Mouse (Mus musculus): Measurements from ENCODE around the gene Gnb4. TPM values are rescaled to one million over a fixed set of nuclear protein-coding genes. Genes with fewer than 3 reads are reported as not detected.
A peak's percentile ranks its signal among the peaks of the same experiment; 100 is the strongest.

Gene Gnb4
- polyA plus RNA-seq, 1 experiment from 2014 or later = 53.5 TPM

- H3K4me2 ChIP-seq (replicated peaks) = no peak overlapping the region
- H3K9me3 ChIP-seq = no peaks in the 10 kb centered on the region
- WGBS = 77% methylated on average over 2 of the region's 2 CpGs
- H3K9ac ChIP-seq (replicated peaks) = no peak overlapping the region
- no peaks in the 10 kb centered on the region for H3K27me3 ChIP-seq
- H3K27ac ChIP-seq = no peak overlapping the region
- no peaks in the 10 kb centered on the region for H3K36me3 ChIP-seq
- no peak for ATAC-seq
- no peaks in the 10 kb centered on the region for H3K4me1 ChIP-seq (replicated peaks)
- H3K4me3 ChIP-seq (replicated peaks) = no peak overlapping the region
Observed at GRCm38 (mm10) chr3:32644751-32645150, 28.4 kb upstream of the Gnb4 start.

- 83% methylated on average over 6 of the region's 6 CpGs for WGBS
- Histone ChIP-seq H3K27me3 (no peaks in the 10 kb centered on the region), H3K9ac (replicated peaks) (no peak overlapping the region), H3K4me1 (replicated peaks) (no peaks in the 10 kb centered on the region), H3K4me2 (replicated peaks) (no peak overlapping the region), H3K36me3 (no peaks in the 10 kb centered on the region), H3K27ac (no peak overlapping the region), H3K4me3 (replicated peaks) (no peak overlapping the region), H3K9me3 (no peaks in the 10 kb centered on the region)
- no peak for ATAC-seq
Observed at GRCm38 (mm10) chr3:32642116-32642515, 25.7 kb upstream of the Gnb4 start.

- Histone ChIP-seq H3K4me3 (replicated peaks) (no peak overlapping the region), H3K9ac (replicated peaks) (no peak overlapping the region), H3K27me3 (no peaks in the 10 kb centered on the region), H3K9me3 (no peaks in the 10 kb centered on the region), H3K36me3 (no peaks in the 10 kb centered on the region), H3K4me2 (replicated peaks) (no peak overlapping the region), H3K27ac (no peak overlapping the region), H3K4me1 (replicated peaks) (no peaks in the 10 kb centered on the region)
- 65% methylated on average over 8 of the region's 8 CpGs for WGBS
- ATAC-seq = no peak
Observed at GRCm38 (mm10) chr3:32638240-32638639, 21.9 kb upstream of the Gnb4 start.

GRCm38 (mm10) chr3:32632760-32633264 lies 16.4 kb upstream of the Gnb4 start:
- Histone ChIP-seq H3K4me3 (replicated peaks) (no peak overlapping the region), H3K9me3 (no peaks in the 10 kb centered on the region), H3K27ac (no peak overlapping the region), H3K9ac (replicated peaks) (no peak overlapping the region), H3K27me3 (no peaks in the 10 kb centered on the region), H3K4me2 (replicated peaks) (no peak overlapping the region), H3K36me3 (no peaks in the 10 kb centered on the region), H3K4me1 (replicated peaks) (no peaks in the 10 kb centered on the region)
- WGBS = 85% methylated on average over 5 of the region's 5 CpGs
- no peak for ATAC-seq

GRCm38 (mm10) chr3:32630210-32630609 lies 13.8 kb upstream of the Gnb4 start:
- no peaks in the 10 kb centered on the region for H3K36me3 ChIP-seq
- no peak overlapping the region for H3K4me3 ChIP-seq (replicated peaks)
- WGBS = 72% methylated on average over 4 of the region's 4 CpGs
- no peak overlapping the region for H3K27ac ChIP-seq
- H3K4me2 ChIP-seq (replicated peaks) = no peak overlapping the region
- H3K4me1 ChIP-seq (replicated peaks) = no peaks in the 10 kb centered on the region
- H3K9ac ChIP-seq (replicated peaks) = no peak overlapping the region
- H3K27me3 ChIP-seq = no peaks in the 10 kb centered on the region
- no peak for ATAC-seq
- H3K9me3 ChIP-seq = no peaks in the 10 kb centered on the region

- Histone ChIP-seq H3K4me3 (replicated peaks) (no peak overlapping the region), H3K27ac (no peak overlapping the region), H3K4me1 (replicated peaks) (no peaks in the 10 kb centered on the region), H3K4me2 (replicated peaks) (no peak overlapping the region), H3K9ac (replicated peaks) (no peak overlapping the region), H3K36me3 (no peaks in the 10 kb centered on the region), H3K27me3 (no peaks in the 10 kb centered on the region), H3K9me3 (no peaks in the 10 kb centered on the region)
- 87% methylated on average over 7 of the region's 7 CpGs for WGBS
- no peak for ATAC-seq
Observed at GRCm38 (mm10) chr3:32628141-32628540, 11.8 kb upstream of the Gnb4 start.

- Histone ChIP-seq H3K36me3 (no peaks in the 10 kb centered on the region), H3K27me3 (no peaks in the 10 kb centered on the region), H3K4me3 (replicated peaks) (no peak overlapping the region), H3K9ac (replicated peaks) (no peak overlapping the region), H3K4me1 (replicated peaks) (no peaks in the 10 kb centered on the region), H3K27ac (no peak overlapping the region), H3K9me3 (no peaks in the 10 kb centered on the region), H3K4me2 (replicated peaks) (no peak overlapping the region)
- ATAC-seq = no peak
- 91% methylated on average over 3 of the region's 3 CpGs for WGBS
Observed at GRCm38 (mm10) chr3:32622106-32622505, 5.7 kb upstream of the Gnb4 start.

- no peaks in the 10 kb centered on the region for H3K36me3 ChIP-seq
- ATAC-seq = no peak
- H3K9me3 ChIP-seq = no peaks in the 10 kb centered on the region
- H3K4me1 ChIP-seq (replicated peaks) = no peaks in the 10 kb centered on the region
- H3K9ac ChIP-seq (replicated peaks) = no peak overlapping the region
- no peak overlapping the region for H3K4me3 ChIP-seq (replicated peaks)
- no peak overlapping the region for H3K27ac ChIP-seq
- no peak overlapping the region for H3K4me2 ChIP-seq (replicated peaks)
- WGBS = 92% methylated on average over 1 of the region's 1 CpGs
- H3K27me3 ChIP-seq = no peaks in the 10 kb centered on the region
Observed at GRCm38 (mm10) chr3:32621658-32622057, 5.3 kb upstream of the Gnb4 start.

GRCm38 (mm10) chr3:32617053-32617642 lies 763 bp upstream of the Gnb4 start:
- peak overlapping the region; percentile 59 for H3K4me2 ChIP-seq (replicated peaks)
- peak overlapping the region; percentile 63 for H3K4me3 ChIP-seq (replicated peaks)
- peaks cover 4% of the 10 kb centered on the region; the same call in 1 of the 2 replicates for H3K4me1 ChIP-seq (replicated peaks)
- 0 out of 2 replicates have a peak, but pooled peaks cover 4% of the 10 kb centered on the region for H3K27me3 ChIP-seq
- peak overlapping the region; percentile 58 for H3K27ac ChIP-seq
- ATAC-seq = peak; percentile 51; the same call in 1 of the 2 replicates
- H3K36me3 ChIP-seq = no peaks in the 10 kb centered on the region
- no peaks in the 10 kb centered on the region for H3K9me3 ChIP-seq
- peak overlapping the region; percentile 71 for H3K9ac ChIP-seq (replicated peaks)
- 19% methylated on average over 16 of the region's 16 CpGs for WGBS

- H3K4me1 ChIP-seq (replicated peaks) = peaks cover 4% of the 10 kb centered on the region; the same call in 1 of the 2 replicates
- no peaks in the 10 kb centered on the region for H3K9me3 ChIP-seq
- H3K4me3 ChIP-seq (replicated peaks) = peak overlapping the region; percentile 63
- H3K9ac ChIP-seq (replicated peaks) = peak overlapping the region; percentile 71
- H3K27ac ChIP-seq = no peak overlapping the region
- 25% methylated on average over 5 of the region's 14 CpGs for WGBS
- 0 out of 2 replicates have a peak, but pooled peaks cover 4% of the 10 kb centered on the region for H3K27me3 ChIP-seq
- no peaks in the 10 kb centered on the region for H3K36me3 ChIP-seq
- no peak for ATAC-seq
- peak overlapping the region; percentile 59 for H3K4me2 ChIP-seq (replicated peaks)
Observed at GRCm38 (mm10) chr3:32616006-32616330, 417 bp downstream of the Gnb4 start.

GRCm38 (mm10) chr3:32615376-32615775 lies 1.0 kb downstream of the Gnb4 start:
- H3K27me3 ChIP-seq = 0 out of 2 replicates have a peak, but pooled peaks cover 4% of the 10 kb centered on the region
- peak overlapping the region; percentile 63 for H3K4me3 ChIP-seq (replicated peaks)
- no peaks in the 10 kb centered on the region for H3K36me3 ChIP-seq
- H3K9me3 ChIP-seq = no peaks in the 10 kb centered on the region
- H3K9ac ChIP-seq (replicated peaks) = no peak overlapping the region
- 79% methylated on average over 5 of the region's 5 CpGs for WGBS
- H3K27ac ChIP-seq = no peak overlapping the region
- H3K4me1 ChIP-seq (replicated peaks) = peaks cover 4% of the 10 kb centered on the region; the same call in 1 of the 2 replicates
- ATAC-seq = no peak
- peak overlapping the region; percentile 59 for H3K4me2 ChIP-seq (replicated peaks)

- 86% methylated on average over 2 of the region's 2 CpGs for WGBS
- Histone ChIP-seq H3K27me3 (0 out of 2 replicates have a peak, but pooled peaks cover 4% of the 10 kb centered on the region), H3K36me3 (no peaks in the 10 kb centered on the region), H3K27ac (no peak overlapping the region), H3K4me1 (replicated peaks) (peaks cover 4% of the 10 kb centered on the region; the same call in 1 of the 2 replicates), H3K4me2 (replicated peaks) (peak overlapping the region; percentile 6; the same call in 1 of the 2 replicates), H3K4me3 (replicated peaks) (no peak overlapping the region), H3K9ac (replicated peaks) (no peak overlapping the region), H3K9me3 (no peaks in the 10 kb centered on the region)
- no peak for ATAC-seq
Observed at GRCm38 (mm10) chr3:32614786-32615185, 1.6 kb downstream of the Gnb4 start.

Measured in midbrain, embryonic 13.5 days (tissue).